Mouse (Mus musculus): ENCODE results near the gene 2310061I04Rik. TPM values are rescaled to one million over a fixed set of nuclear protein-coding genes. Genes with fewer than 3 reads are reported as not detected.

2310061I04Rik gene
- polyA plus RNA-seq, 1 experiment from 2014 or later = 61.5 TPM

DNA sequence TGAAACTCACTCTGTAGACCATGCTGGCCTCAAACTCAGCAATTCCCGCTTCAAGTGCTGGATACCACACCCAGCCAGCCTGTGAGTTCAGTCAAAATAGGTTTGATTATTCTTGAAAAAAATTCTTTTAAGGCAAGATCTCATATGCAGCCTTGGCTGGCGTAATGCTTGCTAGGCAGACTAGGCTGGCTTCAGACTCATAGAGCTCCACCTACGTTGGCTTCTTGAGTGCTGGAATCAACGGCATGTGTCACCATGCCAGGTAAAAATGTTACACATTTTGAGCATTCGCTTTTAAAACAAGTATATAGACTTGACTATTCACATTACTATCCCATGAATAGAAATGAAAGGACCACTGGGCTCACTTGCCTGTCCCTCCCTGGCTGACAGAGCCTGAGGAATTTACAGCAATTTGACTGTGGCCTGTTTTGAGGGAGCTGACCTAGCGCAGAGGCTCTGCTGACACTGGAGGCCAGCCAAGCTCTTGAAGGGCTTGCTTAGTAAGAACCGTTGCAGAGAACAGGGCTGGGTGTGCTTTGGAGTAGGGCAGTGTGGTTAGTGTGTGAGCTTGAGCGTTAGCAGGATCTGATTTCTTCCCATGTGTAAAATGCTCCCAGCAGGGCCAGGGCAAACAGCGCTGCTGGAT, 6.2 kb upstream of the 2310061I04Rik start:
- DNase-seq (ENCODE audit: low read depth, low spot score) (peak; percentile 68), ATAC-seq (peak; percentile 72)
- no peaks in the 10 kb centered on the region for H3K27me3 ChIP-seq
- POLR2A ChIA-PET = interaction anchor here (1.1 to 1.2 kb wide), 2 partner anchors 9 to 10 kb away, joined by 3 to 4 read pairs; no protein-coding TSS in a partner anchor
- TF ChIP-seq CTCF (IDR thresholded peaks at IDR 0.05) = no peak
- CTCF ChIA-PET = interaction anchor here (1.4 kb wide), 1 partner anchor 24 kb away, joined by 5 read pairs; the partner anchor contains the start of gene Dhx16
- in situ Hi-C loops (cut with MboI; ENCODE audit: low pct_unique_long_range_greater_than_20kb) = loop anchor here (25.0 kb wide), 1 partner anchor 1791 kb away; the partner anchor contains the start of genes Brd2 and H2-DMa

DNA sequence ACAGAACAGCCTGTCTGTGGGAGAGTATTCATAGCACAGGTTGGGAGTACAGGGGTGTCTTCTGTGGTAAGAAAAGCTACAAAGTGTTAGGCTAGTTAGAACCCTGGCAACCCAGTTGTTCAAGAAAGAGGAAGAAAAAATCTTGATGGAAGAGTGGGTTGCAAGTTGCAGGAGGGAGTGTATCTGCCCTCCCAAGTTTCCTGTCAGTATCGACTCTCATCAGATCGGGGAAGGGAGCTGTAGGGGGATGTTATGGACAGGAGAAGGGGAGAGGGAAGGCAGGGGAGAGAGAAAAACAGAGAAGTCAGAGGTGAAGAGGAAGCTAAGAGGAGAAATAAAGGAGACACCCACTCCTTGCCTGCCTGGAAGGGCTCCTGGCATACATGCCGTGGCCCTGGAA, 3.4 kb upstream of the 2310061I04Rik start:
- ChIA-PET CTCF (interaction anchor here (1.0 kb wide), 1 partner anchor 20 kb away, joined by 3 read pairs; no protein-coding TSS in a partner anchor), POLR2A (interaction anchor here (0.6 to 1.9 kb wide), 4 partner anchors 9 to 84 kb away, joined by 3 to 5 read pairs (median 4); partner anchors contain the start of genes Dhx16 and Tubb5)
- in situ Hi-C loops (cut with MboI; ENCODE audit: low pct_unique_long_range_greater_than_20kb) = loop anchor here (25.0 kb wide), 1 partner anchor 1788 kb away; the partner anchor contains the start of genes Brd2 and H2-DMa
- ATAC-seq = no peak
- no peak for TF ChIP-seq CTCF (IDR thresholded peaks at IDR 0.05)
- no peak for DNase-seq (ENCODE audit: low read depth, low spot score)
- no peaks in the 10 kb centered on the region for H3K27me3 ChIP-seq

DNA sequence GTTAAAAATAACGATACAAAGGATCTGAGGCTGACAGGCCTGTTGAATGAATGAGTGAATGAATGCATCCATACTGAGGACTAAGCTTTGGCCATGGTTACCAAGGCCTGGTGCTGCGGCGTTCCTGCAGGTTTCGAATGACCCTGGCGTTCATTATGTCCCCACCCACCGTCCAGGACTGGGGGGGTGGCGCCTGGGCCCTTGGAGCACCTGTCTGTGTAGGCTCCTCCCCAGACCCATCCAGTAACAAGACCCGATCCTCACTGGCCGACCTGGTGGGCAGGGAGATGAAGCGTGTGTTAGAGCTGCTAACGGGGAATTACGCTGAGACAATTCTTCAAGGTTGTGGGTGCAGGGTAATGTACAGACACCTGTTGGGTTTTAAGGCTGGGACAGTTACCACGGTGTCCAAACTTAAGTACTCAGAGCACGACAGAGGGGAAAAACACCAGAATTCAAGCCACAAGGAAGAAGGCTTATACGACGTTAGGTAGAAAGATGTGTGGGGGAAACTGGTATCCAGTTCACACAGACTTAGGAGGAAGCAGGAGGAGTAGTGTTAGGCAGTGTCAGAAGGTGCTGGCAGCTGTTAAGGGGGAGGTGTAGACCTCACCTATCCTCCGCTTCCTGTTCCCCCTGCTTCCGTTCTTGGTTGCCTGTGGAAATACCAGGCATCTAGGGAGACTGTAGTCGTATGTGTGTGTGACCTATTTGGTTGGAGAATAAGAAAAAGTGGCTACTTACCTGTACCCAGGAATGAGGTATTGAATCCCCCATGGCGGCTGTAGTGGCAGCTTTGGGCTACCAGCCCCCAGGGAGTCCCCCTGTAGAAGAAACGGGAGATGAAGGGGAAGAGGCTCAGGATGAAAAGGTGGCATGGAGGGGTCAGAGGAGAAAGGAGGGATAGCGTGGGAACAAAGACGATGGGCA, 678 bp upstream of the 2310061I04Rik start:
- ATAC-seq (peak; percentile 4), DNase-seq (ENCODE audit: low read depth, low spot score) (no peak)
- ChIA-PET CTCF (interaction anchor here (1.0 kb wide), 1 partner anchor 23 kb away, joined by 3 read pairs; no protein-coding TSS in a partner anchor), POLR2A (interaction anchor here (1.3 to 1.8 kb wide), 3 partner anchors 18 to 21 kb away, joined by 3 to 4 read pairs (median 4); partner anchors contain the start of genes Dhx16, Mrps18b and Ppp1r10)
- in situ Hi-C loops (cut with MboI; ENCODE audit: low pct_unique_long_range_greater_than_20kb) = no loop called here
- TF ChIP-seq CTCF (IDR thresholded peaks at IDR 0.05) = no peak
- no peaks in the 10 kb centered on the region for H3K27me3 ChIP-seq

DNA sequence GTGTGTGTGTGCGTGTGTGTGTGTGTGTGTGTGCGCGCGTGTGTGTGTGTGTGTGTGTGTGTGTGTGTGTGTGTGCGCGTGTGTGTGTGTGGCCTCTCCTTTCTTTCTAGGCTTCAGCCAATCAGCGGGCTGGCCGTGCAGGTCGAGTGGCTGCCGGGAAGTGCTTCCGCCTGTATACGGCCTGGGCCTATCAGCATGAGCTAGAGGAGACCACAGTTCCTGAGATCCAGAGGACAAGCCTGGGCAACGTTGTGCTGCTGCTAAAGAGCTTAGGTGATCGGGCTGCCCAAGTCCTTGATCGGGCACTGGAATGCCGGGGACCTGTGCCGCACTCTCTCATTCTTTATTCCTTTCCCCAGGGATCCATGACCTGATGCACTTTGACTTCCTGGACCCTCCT, 9.5 kb downstream of the 2310061I04Rik start:
- no peaks in the 10 kb centered on the region for H3K27me3 ChIP-seq
- no peak for DNase-seq (ENCODE audit: low read depth, low spot score)
- in situ Hi-C loops (cut with MboI; ENCODE audit: low pct_unique_long_range_greater_than_20kb) = no loop called here
- TF ChIP-seq CTCF (IDR thresholded peaks at IDR 0.05) = no peak
- ChIA-PET POLR2A (no interaction called here), CTCF (interaction anchor here (1.2 kb wide), 1 partner anchor 13 kb away, joined by 3 read pairs; no protein-coding TSS in a partner anchor)
- no peak for ATAC-seq

DNA sequence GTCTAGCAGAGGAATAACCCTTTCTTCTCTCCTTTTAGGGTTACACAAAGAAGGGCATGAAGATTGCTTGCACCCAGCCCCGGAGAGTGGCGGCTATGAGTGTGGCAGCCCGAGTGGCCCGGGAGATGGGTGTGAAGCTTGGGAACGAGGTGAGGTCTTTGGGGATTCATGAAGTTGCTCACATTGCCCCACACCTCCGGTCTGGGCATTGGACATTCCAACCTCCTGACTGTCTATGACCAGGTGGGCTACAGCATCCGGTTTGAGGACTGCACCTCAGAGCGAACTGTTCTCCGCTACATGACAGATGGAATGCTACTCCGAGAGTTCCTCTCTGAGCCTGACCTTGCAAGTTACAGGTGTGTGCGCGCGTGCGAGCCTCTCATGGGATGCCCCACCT, 13.5 kb downstream of the 2310061I04Rik start:
- ChIA-PET CTCF (no interaction called here), POLR2A (no interaction called here)
- no peak for TF ChIP-seq CTCF (IDR thresholded peaks at IDR 0.05)
- ATAC-seq = no peak
- H3K27me3 ChIP-seq = no peaks in the 10 kb centered on the region
- no peak for DNase-seq (ENCODE audit: low read depth, low spot score)
- in situ Hi-C loops (cut with MboI; ENCODE audit: low pct_unique_long_range_greater_than_20kb) = no loop called here

DNA sequence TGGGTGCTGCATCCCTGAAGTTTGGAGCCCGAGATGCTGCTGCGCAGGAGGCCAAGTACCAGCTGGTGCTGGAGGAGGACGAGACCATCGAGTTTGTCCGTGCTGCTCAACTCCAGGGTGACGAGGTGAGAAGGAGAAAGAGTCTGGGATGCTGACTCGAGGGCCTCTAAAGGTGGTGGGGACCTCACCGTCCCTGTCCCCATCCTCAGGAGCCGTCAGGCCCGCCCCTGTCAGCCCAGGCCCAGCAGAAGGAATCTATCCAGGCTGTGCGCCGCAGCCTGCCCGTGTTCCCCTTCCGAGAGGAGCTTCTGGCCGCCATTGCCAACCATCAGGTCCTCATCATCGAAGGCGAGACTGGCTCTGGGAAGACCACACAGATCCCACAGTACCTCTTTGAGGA, 14.3 kb downstream of the 2310061I04Rik start:
- no peak for DNase-seq (ENCODE audit: low read depth, low spot score)
- ATAC-seq = no peak
- ChIA-PET POLR2A (interaction anchor here (1.1 kb wide), 1 partner anchor 11 kb away, joined by 3 read pairs; no protein-coding TSS in a partner anchor), CTCF (interaction anchor here (1.0 kb wide), 1 partner anchor 45 kb away, joined by 3 read pairs; no protein-coding TSS in a partner anchor)
- no peaks in the 10 kb centered on the region for H3K27me3 ChIP-seq
- in situ Hi-C loops (cut with MboI; ENCODE audit: low pct_unique_long_range_greater_than_20kb) = no loop called here
- no peak for TF ChIP-seq CTCF (IDR thresholded peaks at IDR 0.05)

DNA sequence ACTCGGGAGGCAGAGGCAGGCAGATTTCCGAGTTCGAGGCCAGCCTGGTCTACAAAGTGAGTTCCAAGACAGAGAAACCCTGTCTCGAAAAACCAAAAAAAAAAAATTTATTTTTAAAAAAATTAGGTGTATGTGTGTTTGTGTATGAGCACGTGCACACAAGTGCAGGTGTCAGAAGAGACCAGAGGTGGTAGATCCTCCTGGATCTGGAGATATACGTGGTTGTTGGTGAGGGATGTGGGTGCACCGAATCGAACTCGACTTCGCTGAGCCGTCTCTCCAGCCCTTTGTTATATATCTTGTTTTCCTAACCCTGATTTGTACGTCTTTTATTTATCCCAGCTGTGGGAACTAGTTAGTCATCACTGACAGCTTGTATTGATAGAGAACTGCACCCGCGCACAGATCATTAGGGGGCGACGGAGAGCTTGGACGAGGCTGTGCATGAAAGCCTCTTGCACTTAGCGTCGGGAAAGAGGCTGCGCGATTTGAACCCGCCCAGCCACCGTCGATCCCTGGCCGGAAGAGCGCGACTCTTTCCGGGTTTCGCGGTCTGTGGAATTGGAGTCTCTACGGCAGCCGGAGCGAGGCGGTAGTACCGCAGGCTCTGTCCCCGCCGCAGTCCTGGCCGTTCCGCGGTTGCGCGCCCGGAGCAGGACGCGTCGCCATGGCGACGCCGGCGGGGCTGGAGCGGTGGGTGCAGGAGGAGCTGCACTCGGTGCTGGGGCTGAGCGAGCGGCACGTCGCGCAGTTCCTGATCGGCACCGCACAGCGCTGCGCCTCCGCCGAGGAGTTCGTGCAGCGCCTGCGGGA, 17.8 kb downstream of the 2310061I04Rik start, which contains the start of gene Dhx16:
Gene Dhx16, plus strand, starts transcription at position 575 of the 813 bp plus-strand sequence.
- TF ChIP-seq CTCF (IDR thresholded peaks at IDR 0.05) = no peak
- CTCF ChIA-PET = interaction anchor here (0.6 to 3.9 kb wide), 15 partner anchors 9 to 1139 kb away, joined by 3 to 23 read pairs (median 4); no protein-coding TSS in a partner anchor
- no peaks in the 10 kb centered on the region for H3K27me3 ChIP-seq
- ATAC-seq (peak; percentile 92), DNase-seq (ENCODE audit: low read depth, low spot score) (no peak)
- POLR2A ChIA-PET = interaction anchor here (1.0 to 1.9 kb wide), 4 partner anchors 11 to 21 kb away, joined by 3 to 5 read pairs (median 4); partner anchors contain the start of gene 2310061I04Rik
- in situ Hi-C loops (cut with MboI; ENCODE audit: low pct_unique_long_range_greater_than_20kb) = loop anchor here (10.0 kb wide), 1 partner anchor 295 kb away; no protein-coding TSS in a partner anchor

DNA sequence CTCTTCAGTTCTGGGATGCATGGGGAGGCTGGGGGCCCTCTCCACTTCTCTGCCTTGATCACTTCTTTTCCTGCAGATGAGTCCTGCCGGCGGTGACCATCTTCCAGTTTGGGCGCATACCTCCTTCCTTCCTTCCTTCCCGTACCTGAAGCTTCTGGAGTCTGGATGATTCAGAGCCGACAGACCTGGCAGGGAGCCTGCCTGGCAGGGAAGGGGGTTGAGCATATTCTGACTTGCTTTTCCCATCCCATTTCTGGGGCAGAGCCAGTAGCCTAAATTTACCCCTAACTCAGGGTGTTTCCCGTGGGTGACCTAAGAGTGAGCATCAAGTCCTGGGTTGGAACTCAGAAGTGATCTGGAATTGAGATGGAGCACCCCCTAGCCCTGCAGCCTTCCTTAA, 22.5 kb downstream of the 2310061I04Rik start:
- DNase-seq (ENCODE audit: low read depth, low spot score) = no peak
- TF ChIP-seq CTCF (IDR thresholded peaks at IDR 0.05) = no peak
- no peak for ATAC-seq
- ChIA-PET CTCF (interaction anchor here (0.9 to 3.6 kb wide), 9 partner anchors 13 to 136 kb away, joined by 3 to 39 read pairs (median 9); partner anchors contain the start of genes 2310061I04Rik, Mdc1, Nrm and Tubb5), POLR2A (interaction anchor here (2.0 to 2.8 kb wide), 2 partner anchors 39 to 42 kb away, joined by 7 to 19 read pairs; no protein-coding TSS in a partner anchor)
- no peaks in the 10 kb centered on the region for H3K27me3 ChIP-seq
- in situ Hi-C loops (cut with MboI; ENCODE audit: low pct_unique_long_range_greater_than_20kb) = loop anchor here (5.0 to 10.0 kb wide), 2 partner anchors 37 to 290 kb away; partner anchors contain the start of gene Tubb5
